Mouse (Mus musculus) heart, embryonic 15.5 days (tissue): Measurements from ENCODE around the gene Vmn2r55. TPM values are rescaled to one million over a fixed set of nuclear protein-coding genes. Genes with fewer than 3 reads are reported as not detected.
"Not testable (repeated sequence)": the region's sequence is repeated elsewhere in the genome, so short reads cannot be mapped to it uniquely, and the experiment has no call there.

ENCODE experiments used
- ATAC-seq: fragments of 200-750 bp; cut with Nextera tagmentation; replicated peaks from 2 replicates; pipeline ENCODE4 v1.8.0; 2017; ENCODE audit warnings: low read depth, moderate TSS enrichment; ENCODE audit not compliant: insufficient number of reproducible peaks, insufficient read depth, low FRiP score
- H3K27ac ChIP-seq: fragments of 300-500 bp; sonication (generic); 2 replicates; pipeline ENCODE4 v1.5.1; 2015; ENCODE audit warnings: mild to moderate bottlenecking, inconsistent platforms
- H3K27me3 ChIP-seq: fragments of 300-500 bp; sonication (generic); 2 replicates; pipeline ENCODE4 v1.6.1; 2015; ENCODE audit warnings: inconsistent platforms
- H3K36me3 ChIP-seq: fragments of 300-500 bp; sonication (generic); 2 replicates; pipeline ENCODE4 v1.6.1; 2015; ENCODE audit warnings: mild to moderate bottlenecking, inconsistent platforms
- H3K4me1 ChIP-seq: fragments of 300-500 bp; sonication (generic); replicated peaks from 2 replicates; pipeline ENCODE4 v1.6.1; 2015; ENCODE audit warnings: inconsistent platforms
- H3K4me2 ChIP-seq: fragments of 300-500 bp; sonication (generic); 2 replicates; pipeline ENCODE4 v1.6.1; 2015; ENCODE audit warnings: inconsistent platforms, mild to moderate bottlenecking, moderate library complexity
- H3K4me3 ChIP-seq: fragments of 300-500 bp; sonication (generic); 2 replicates; pipeline ENCODE4 v1.5.1; 2015; ENCODE audit warnings: mild to moderate bottlenecking, inconsistent platforms
- H3K9ac ChIP-seq: fragments of 300-500 bp; sonication (generic); 2 replicates; pipeline ENCODE4 v1.6.1; 2015; ENCODE audit warnings: mild to moderate bottlenecking, inconsistent platforms
- H3K9me3 ChIP-seq: fragments of 300-500 bp; sonication (generic); replicated peaks from 2 replicates; pipeline ENCODE4 v1.6.1; 2016; ENCODE audit warnings: inconsistent platforms
- WGBS: fragments of 180-500 bp; shearing (Covaris S2); methylation state at CpG from one replicate; pipeline ENCODE4 v1.1.7; 2015; ENCODE audit warnings: mixed read lengths; 5-methylcytosine and 5-hydroxymethylcytosine counted together
- polyA plus RNA-seq: library from polyadenylated mRNA; unstranded; fragments of >200 nt; fragmentation: Nextera tagmentation; extraction: Ambion mirVana; gene quantifications from 2 replicates; pipeline ENCODE4 v1.2.1, GENCODE M21; 2015

Gene Vmn2r55
- polyA plus RNA-seq = not detected in 2 replicates

DNA sequence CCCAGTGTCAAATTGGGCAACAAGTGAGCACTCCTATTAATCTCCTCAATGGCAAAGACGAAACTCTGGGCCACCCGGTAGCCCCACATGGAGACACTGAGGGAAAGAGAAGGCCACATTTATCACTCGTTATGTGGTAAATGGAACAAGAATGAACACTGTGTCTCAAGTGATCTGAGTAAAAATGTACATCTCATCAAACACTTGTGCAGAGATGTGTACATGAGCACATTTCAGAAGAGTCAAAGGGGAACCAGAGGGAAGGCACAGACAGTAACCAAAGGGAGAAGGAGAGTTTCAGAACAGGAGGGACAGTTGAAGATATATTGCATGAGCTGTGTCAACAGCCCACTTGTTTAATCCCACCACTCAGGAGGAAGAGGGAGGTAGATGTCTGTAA lies at the start of gene Vmn2r55:
Vmn2r55 (minus strand) TSS at position 101 of the 400 bp plus-strand sequence.
- 83% methylated on average over 3 of the region's 3 CpGs for WGBS
- H3K4me2 ChIP-seq, H3K27me3 ChIP-seq, H3K9me3 ChIP-seq, ATAC-seq, H3K4me1 ChIP-seq, H3K27ac ChIP-seq, H3K36me3 ChIP-seq, H3K9ac ChIP-seq, H3K4me3 ChIP-seq: not testable (repeated sequence)

DNA sequence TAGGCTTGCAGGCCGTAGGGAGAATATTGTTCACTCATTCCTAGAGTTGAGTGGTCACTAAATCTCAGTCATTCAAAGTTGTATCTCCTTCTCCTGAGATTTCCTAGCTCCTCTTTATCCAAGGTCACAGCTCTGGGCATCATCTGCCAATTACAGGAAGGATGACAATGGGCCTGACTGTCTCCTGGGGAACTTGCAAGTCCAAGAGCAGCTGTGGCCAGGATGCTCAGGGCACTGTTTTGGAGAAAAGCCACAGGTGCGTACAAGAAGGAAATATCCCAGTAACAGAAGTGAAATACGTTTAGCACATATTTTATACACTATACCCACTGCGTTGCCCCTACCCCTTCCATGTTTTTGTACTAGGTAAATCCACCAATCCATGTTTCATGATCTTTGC lies 44.6 kb downstream of the Vmn2r55 start, which contains the start of gene Vmn2r54:
Vmn2r54 (minus strand) TSS at position 101 of the 400 bp plus-strand sequence.
- not testable (repeated sequence) for H3K27ac ChIP-seq, H3K4me2 ChIP-seq, H3K36me3 ChIP-seq, H3K4me1 ChIP-seq, H3K9ac ChIP-seq, H3K4me3 ChIP-seq, H3K9me3 ChIP-seq, H3K27me3 ChIP-seq, ATAC-seq
- WGBS = 58% methylated on average over 3 of the region's 4 CpGs

DNA sequence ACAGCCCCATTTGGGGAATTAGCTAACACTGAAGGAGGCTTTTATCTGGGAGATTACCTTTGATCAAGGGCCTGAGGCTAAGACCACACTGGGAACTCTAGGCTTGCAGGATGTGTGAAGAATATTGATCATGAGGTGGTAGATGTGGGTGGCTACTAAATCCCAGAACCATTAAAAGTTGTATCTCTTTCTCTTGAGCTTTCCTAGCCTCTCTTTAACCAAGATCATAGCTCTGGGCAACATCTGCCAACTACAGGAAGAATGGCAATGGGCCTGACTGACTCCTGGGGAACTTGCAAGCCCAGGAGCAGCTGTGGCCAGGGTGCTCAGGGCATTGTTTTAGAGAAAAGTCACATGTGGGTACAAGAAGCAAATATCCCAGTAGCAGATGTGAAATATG lies 76.1 kb downstream of the Vmn2r55 start, which contains the start of gene Vmn2r53:
Vmn2r53 (minus strand) TSS at position 101 of the 400 bp plus-strand sequence.
- no peak for ATAC-seq

More for the DNA sequence above, 76.1 kb downstream of the Vmn2r55 start, which contains the start of gene Vmn2r53:
- Histone ChIP-seq H3K9ac (no peak within 1 kb of the TSS), H3K4me2 (no peak within 1 kb of the TSS), H3K9me3 (no peaks in the 10 kb centered on the region; the same call in 1 of the 2 replicates), H3K36me3 (no peaks in the 10 kb centered on the region), H3K27ac (no peak within 1 kb of the TSS), H3K4me3 (no peak within 1 kb of the TSS), H3K27me3 (no peaks in the 10 kb centered on the region), H3K4me1 (no peaks in the 10 kb centered on the region)

Other genes starting within 250 kb of the Vmn2r55 start
- gene Zfp606, start 206.7 kb downstream of the Vmn2r55 start, polyA plus RNA-seq = 13.6 and 14.2 TPM in 2 replicates
- gene 2900092C05Rik, start 172.5 kb downstream of the Vmn2r55 start, polyA plus RNA-seq = not detected in 2 replicates
- gene Vmn2r53, start 76.2 kb downstream of the Vmn2r55 start, polyA plus RNA-seq = 0.03 TPM in 1 of 2 replicates, not detected in the other
- gene Vmn2r54, start 44.7 kb downstream of the Vmn2r55 start, polyA plus RNA-seq = not detected in 2 replicates
- not detected in 2 replicates for gene Vmn2r56, start 50.0 kb upstream of the Vmn2r55 start, polyA plus RNA-seq
- 4.7 and 5.9 TPM in 2 replicates for gene Zscan18, start 118.6 kb upstream of the Vmn2r55 start, polyA plus RNA-seq
- gene Zfp329, start 133.9 kb upstream of the Vmn2r55 start, polyA plus RNA-seq = 9.6 and 10.2 TPM in 2 replicates
- gene Zfp110, start 149.8 kb upstream of the Vmn2r55 start, polyA plus RNA-seq = 22.1 and 22.9 TPM in 2 replicates
- gene Zfp128, start 196.2 kb upstream of the Vmn2r55 start, polyA plus RNA-seq = 2.9 and 3.3 TPM in 2 replicates
- 9.5 and 11.2 TPM in 2 replicates for gene Zscan22, start 212.8 kb upstream of the Vmn2r55 start, polyA plus RNA-seq
- gene Rps5, start 237.3 kb upstream of the Vmn2r55 start, polyA plus RNA-seq = 453 and 535 TPM in 2 replicates
- 0.47 and 0.49 TPM in 2 replicates for gene Rnf225, start 242.4 kb upstream of the Vmn2r55 start, polyA plus RNA-seq